In genomic region chr15:27923280-27923986, GRCm38 (mm10) we compare ENCODE assay signal across 8 mouse cellular contexts.
DNase-seq lines count a peak whose midpoint lies in the region; ATAC-seq and TF ChIP-seq lines count a peak whose summit lies in the region.

No protein-coding gene starts in this region.

- H3K4me2 ChIP-seq in heart, embryonic 11.5 days: peak overlapping the region; percentile 51
- peak overlapping the region; percentile 65 for H3K4me2 ChIP-seq in kidney, embryonic 15.5 days
- H3K4me2 ChIP-seq in liver, embryonic 12.5 days: peak overlapping the region; percentile 67
- peak overlapping the region; percentile 42 for H3K4me2 ChIP-seq in stomach, postnatal 0 days (replicated peaks; ENCODE audit: low read depth)

- DNase-seq in CD4-positive, CD25-positive, alpha-beta regulatory T cell, adult 2 months (ENCODE audit: low read depth, low spot score): peak; percentile 95
- peak; percentile 93 for DNase-seq in brain, adult 2 months (ENCODE audit: low read depth, low spot score)
- DNase-seq in naive thymus-derived CD4-positive, alpha-beta T cell, adult 2 months (ENCODE audit: low read depth): peak; percentile 93
- DNase-seq in stomach, postnatal 0 days (ENCODE audit: low spot score): peak; percentile 83

- no peaks in the 10 kb centered on the region for H3K36me3 ChIP-seq in heart, embryonic 11.5 days (ENCODE audit: control insufficient read depth, insufficient read depth, low read length)
- 0 out of 2 replicates have a peak, but pooled peaks cover 2% of the 10 kb centered on the region for H3K36me3 ChIP-seq in kidney, embryonic 15.5 days
- H3K36me3 ChIP-seq in liver, embryonic 12.5 days: no peaks in the 10 kb centered on the region
- no peaks in the 10 kb centered on the region for H3K36me3 ChIP-seq in stomach, postnatal 0 days (ENCODE audit: control insufficient read depth, insufficient read depth, low read length)

- ATAC-seq in erythroblast, adult 5-6 weeks (replicated peaks; ENCODE audit: low FRiP score, poor library complexity, severe bottlenecking): peak; percentile 60; the same call in 1 of the 2 replicates
- peak; percentile 80 for ATAC-seq in heart, embryonic 11.5 days (replicated peaks; ENCODE audit: insufficient number of reproducible peaks, low FRiP score, low TSS enrichment)
- ATAC-seq in kidney, embryonic 15.5 days (replicated peaks; ENCODE audit: low FRiP score): peak; percentile 87
- peak; percentile 81 for ATAC-seq in liver, embryonic 12.5 days
- ATAC-seq in stomach, postnatal 0 days (ENCODE audit: low FRiP score, low TSS enrichment): peak; percentile 93

- peaks cover 42% of the 10 kb centered on the region for H3K4me1 ChIP-seq in heart, embryonic 11.5 days (ENCODE audit: control insufficient read depth, insufficient read depth, low read length)
- peaks cover 75% of the 10 kb centered on the region for H3K4me1 ChIP-seq in kidney, embryonic 15.5 days
- H3K4me1 ChIP-seq in liver, embryonic 12.5 days: peaks cover 47% of the 10 kb centered on the region
- peaks cover 3% of the 10 kb centered on the region; the same call in 1 of the 2 replicates for H3K4me1 ChIP-seq in stomach, postnatal 0 days (replicated peaks; ENCODE audit: control insufficient read depth, insufficient read depth)

- WGBS in heart, embryonic 11.5 days (ENCODE audit: insufficient replicate concordance): 7% methylated on average over 21 of the region's 21 CpGs
- 8% methylated on average over 21 of the region's 21 CpGs for WGBS in kidney, embryonic 15.5 days
- WGBS in liver, embryonic 12.5 days (ENCODE audit: insufficient replicate concordance): 5% methylated on average over 21 of the region's 21 CpGs
- 10% methylated on average over 21 of the region's 21 CpGs for WGBS in stomach, postnatal 0 days

- H3K27me3 ChIP-seq in heart, embryonic 11.5 days (ENCODE audit: control insufficient read depth, insufficient read depth, low read length): no peaks in the 10 kb centered on the region
- no peaks in the 10 kb centered on the region for H3K27me3 ChIP-seq in kidney, embryonic 15.5 days
- no peaks in the 10 kb centered on the region; the same call in 1 of the 2 replicates for H3K27me3 ChIP-seq in liver, embryonic 12.5 days (replicated peaks)
- H3K27me3 ChIP-seq in stomach, postnatal 0 days (ENCODE audit: control insufficient read depth, insufficient read depth, low read length): no peaks in the 10 kb centered on the region

- peak; percentile 46 for TF ChIP-seq CTCF in stomach, postnatal 0 days (IDR thresholded peaks at IDR 0.05; ENCODE audit: low read depth)

- TF ChIP-seq EP300 in stomach, postnatal 0 days (optimal IDR thresholded peaks at IDR 0.05): no peak

- H3K27ac ChIP-seq in heart, embryonic 11.5 days (ENCODE audit: low read depth, low read length): no peak overlapping the region
- no peak overlapping the region for H3K27ac ChIP-seq in kidney, embryonic 15.5 days
- H3K27ac ChIP-seq in liver, embryonic 12.5 days: no peak overlapping the region
- H3K27ac ChIP-seq in stomach, postnatal 0 days (replicated peaks): no peak overlapping the region

- H3K9me3 ChIP-seq in heart, embryonic 11.5 days (replicated peaks; ENCODE audit: control insufficient read depth, low read length): no peaks in the 10 kb centered on the region
- no peaks in the 10 kb centered on the region for H3K9me3 ChIP-seq in kidney, embryonic 15.5 days (replicated peaks)
- no peaks in the 10 kb centered on the region for H3K9me3 ChIP-seq in liver, embryonic 12.5 days (replicated peaks)
- no peaks in the 10 kb centered on the region for H3K9me3 ChIP-seq in stomach, postnatal 0 days (ENCODE audit: control insufficient read depth, low read length)

- peak overlapping the region; percentile 20 for H3K4me3 ChIP-seq in heart, embryonic 11.5 days (ENCODE audit: low read depth, low read length)
- peak overlapping the region; percentile 35 for H3K4me3 ChIP-seq in kidney, embryonic 15.5 days (replicated peaks)
- H3K4me3 ChIP-seq in liver, embryonic 12.5 days: peak overlapping the region; percentile 46
- H3K4me3 ChIP-seq in stomach, postnatal 0 days (ENCODE audit: low read depth, low read length): peak overlapping the region; percentile 20

- H3K9ac ChIP-seq in heart, embryonic 11.5 days (ENCODE audit: low read depth, low read length): no peak overlapping the region
- H3K9ac ChIP-seq in kidney, embryonic 15.5 days: 0 out of 2 replicates have a peak overlapping the region, but pooled peaks have one; percentile 23
- 0 out of 2 replicates have a peak overlapping the region, but pooled peaks have one; percentile 22 for H3K9ac ChIP-seq in liver, embryonic 12.5 days
- H3K9ac ChIP-seq in stomach, postnatal 0 days (ENCODE audit: low read length): no peak overlapping the region

Comparison
In these comparisons a context has a peak if more than half of its experiments do, and no peak if none do; other contexts are left out.
1. H3K9ac ChIP-seq: peak in kidney, embryonic 15.5 days (single experiment) and liver, embryonic 12.5 days (single experiment); none in heart, embryonic 11.5 days (single experiment) and stomach, postnatal 0 days (single experiment).
2. Peak in every context shown above with its lines, with median percentiles within 50 percentile points of each other: DNase-seq, ATAC-seq, H3K4me2 ChIP-seq and H3K4me3 ChIP-seq.